Mouse (Mus musculus) adrenal gland, adult (tissue): Measurements from ENCODE around the gene Zfp768.

Source experiments
- DNase-seq, 2 experiments: peaks; one replicate each; pipeline ENCODE4 v3.0.0; 2022 to 2023; ENCODE audit warnings: low spot score in 1 of 2; ENCODE audit not compliant: inconsistent age in 2 of 2

Gene Zfp768

GRCm38 (mm10) chr7:127308887-127309286 lies 36.5 kb downstream of the Zfp768 start:
- peak; percentile 29 to 87 for DNase-seq

GRCm38 (mm10) chr7:127308431-127308830 lies 37.0 kb downstream of the Zfp768 start:
- DNase-seq = peak in 1 of 2 experiments; percentile 27

- no peak for DNase-seq
Observed at GRCm38 (mm10) chr7:127297586-127298193, 47.7 kb downstream of the Zfp768 start.

GRCm38 (mm10) chr7:127296786-127297555 lies 48.4 kb downstream of the Zfp768 start:
- DNase-seq = no peak

GRCm38 (mm10) chr7:127296098-127296497 lies 49.3 kb downstream of the Zfp768 start, which contains the start of gene Itgal:
Gene Itgal, plus strand, starts transcription at chr7:127296260.
- DNase-seq = peak in 1 of 2 experiments; percentile 25
